Mouse (Mus musculus) liver, embryonic 12.5 days (tissue): ENCODE measurements around the gene Ier2. TPM values are rescaled to one million over a fixed set of nuclear protein-coding genes. Genes with fewer than 3 reads are reported as not detected.

ENCODE experiments used
- ATAC-seq: fragments of 200-750 bp; cut with Nextera tagmentation; 2 replicates; pipeline ENCODE4 v1.8.0; 2017; ENCODE audit warnings: moderate number of reproducible peaks, mild to moderate bottlenecking, moderate library complexity
- H3K27ac ChIP-seq: fragments of 300-500 bp; sonication (generic); 2 replicates; pipeline ENCODE4 v1.5.1; 2016; ENCODE audit warnings: mild to moderate bottlenecking
- H3K27me3 ChIP-seq: fragments of 300-500 bp; sonication (generic); replicated peaks from 2 replicates; pipeline ENCODE4 v1.6.1; 2016; ENCODE audit warnings: mild to moderate bottlenecking, moderate library complexity
- H3K36me3 ChIP-seq: fragments of 300-500 bp; sonication (generic); 2 replicates; pipeline ENCODE4 v1.6.1; 2016; ENCODE audit warnings: mild to moderate bottlenecking, moderate library complexity
- H3K4me1 ChIP-seq: fragments of 300-500 bp; sonication (generic); 2 replicates; pipeline ENCODE4 v1.6.1; 2016
- H3K4me2 ChIP-seq: fragments of 300-500 bp; sonication (generic); 2 replicates; pipeline ENCODE4 v1.6.1; 2016; ENCODE audit warnings: mild to moderate bottlenecking, moderate library complexity
- H3K4me3 ChIP-seq: fragments of 300-500 bp; sonication (generic); 2 replicates; pipeline ENCODE4 v1.5.1; 2016; ENCODE audit warnings: mild to moderate bottlenecking, moderate library complexity
- H3K9ac ChIP-seq: fragments of 300-500 bp; sonication (generic); 2 replicates; pipeline ENCODE4 v1.6.1; 2016; ENCODE audit warnings: mild to moderate bottlenecking, moderate library complexity
- H3K9me3 ChIP-seq: fragments of 300-500 bp; sonication (generic); replicated peaks from 2 replicates; pipeline ENCODE4 v1.6.1; 2016; ENCODE audit warnings: mild to moderate bottlenecking, moderate library complexity
- WGBS: fragments of 180-500 bp; shearing (Covaris S2); methylation state at CpG from one replicate; pipeline ENCODE4 v1.1.7; 2016; ENCODE audit not compliant: insufficient replicate concordance; 5-methylcytosine and 5-hydroxymethylcytosine counted together
- polyA plus RNA-seq: library from polyadenylated mRNA; unstranded; fragments of >200 nt; fragmentation: Nextera tagmentation; extraction: Ambion mirVana; gene quantifications from 2 replicates; pipeline ENCODE4 v1.2.1, GENCODE M21; 2016

Ier2 gene
- polyA plus RNA-seq, 1 experiment from 2014 or later = 36.4 TPM

GRCm38 (mm10) chr8:84657680-84658079 is 5.0 kb downstream of the Ier2 start:
- H3K9me3 ChIP-seq = no peaks in the 10 kb centered on the region
- H3K4me1 ChIP-seq = peaks cover 82% of the 10 kb centered on the region
- H3K36me3 ChIP-seq = no peaks in the 10 kb centered on the region
- ATAC-seq = no peak
- peaks cover 17% of the 10 kb centered on the region for H3K27me3 ChIP-seq
- peak overlapping the region; percentile 69; the same call in 1 of the 2 replicates for H3K9ac ChIP-seq
- no peak overlapping the region for H3K4me3 ChIP-seq
- peak overlapping the region; percentile 81 for H3K27ac ChIP-seq
- H3K4me2 ChIP-seq = peak overlapping the region; percentile 88
- WGBS = 69% methylated on average over 4 of the region's 4 CpGs

GRCm38 (mm10) chr8:84657203-84657602 is 5.4 kb downstream of the Ier2 start:
- Histone ChIP-seq H3K27me3 (peaks cover 17% of the 10 kb centered on the region), H3K4me1 (peaks cover 79% of the 10 kb centered on the region), H3K27ac (peak overlapping the region; percentile 81), H3K4me3 (peak overlapping the region; percentile 53), H3K36me3 (no peaks in the 10 kb centered on the region), H3K9me3 (no peaks in the 10 kb centered on the region), H3K4me2 (peak overlapping the region; percentile 88), H3K9ac (peak overlapping the region; percentile 69)
- ATAC-seq = no peak

- Histone ChIP-seq H3K4me2 (peak overlapping the region; percentile 88), H3K9ac (peak overlapping the region; percentile 69), H3K9me3 (no peaks in the 10 kb centered on the region), H3K36me3 (no peaks in the 10 kb centered on the region), H3K27me3 (peaks cover 17% of the 10 kb centered on the region), H3K4me3 (peak overlapping the region; percentile 53), H3K4me1 (peaks cover 75% of the 10 kb centered on the region), H3K27ac (peak overlapping the region; percentile 81)
- peak; percentile 72 for ATAC-seq
- WGBS = 2% methylated on average over 23 of the region's 23 CpGs
Observed at GRCm38 (mm10) chr8:84656641-84657126, 6.0 kb downstream of the Ier2 start.

GRCm38 (mm10) chr8:84656191-84656525 is 6.5 kb downstream of the Ier2 start:
- H3K4me3 ChIP-seq = peak overlapping the region; percentile 53
- H3K27ac ChIP-seq = peak overlapping the region; percentile 81
- peaks cover 17% of the 10 kb centered on the region for H3K27me3 ChIP-seq
- no peaks in the 10 kb centered on the region for H3K9me3 ChIP-seq
- peak overlapping the region; percentile 88 for H3K4me2 ChIP-seq
- WGBS = 5% methylated on average over 10 of the region's 10 CpGs
- H3K4me1 ChIP-seq = peaks cover 70% of the 10 kb centered on the region
- peak overlapping the region; percentile 69 for H3K9ac ChIP-seq
- no peaks in the 10 kb centered on the region for H3K36me3 ChIP-seq
- ATAC-seq = no peak

- Histone ChIP-seq H3K4me1 (peaks cover 64% of the 10 kb centered on the region), H3K9ac (peak overlapping the region; percentile 69), H3K9me3 (no peaks in the 10 kb centered on the region), H3K27me3 (peaks cover 17% of the 10 kb centered on the region), H3K27ac (peak overlapping the region; percentile 81), H3K4me2 (peak overlapping the region; percentile 88), H3K4me3 (peak overlapping the region; percentile 53), H3K36me3 (no peaks in the 10 kb centered on the region)
- peak; percentile 20; the same call in 1 of the 2 replicates for ATAC-seq
- WGBS = 7% methylated on average over 15 of the region's 15 CpGs
Observed at GRCm38 (mm10) chr8:84655336-84656190, 7.1 kb downstream of the Ier2 start.

GRCm38 (mm10) chr8:84654597-84654996 is 8.1 kb downstream of the Ier2 start:
- H3K9me3 ChIP-seq = no peaks in the 10 kb centered on the region
- H3K4me3 ChIP-seq = no peak overlapping the region
- H3K36me3 ChIP-seq = no peaks in the 10 kb centered on the region
- no peak overlapping the region for H3K27ac ChIP-seq
- ATAC-seq = no peak
- H3K4me2 ChIP-seq = no peak overlapping the region
- peaks cover 17% of the 10 kb centered on the region for H3K27me3 ChIP-seq
- H3K4me1 ChIP-seq = peaks cover 55% of the 10 kb centered on the region
- H3K9ac ChIP-seq = no peak overlapping the region
- WGBS = 43% methylated on average over 4 of the region's 4 CpGs

GRCm38 (mm10) chr8:84653092-84653631 is 9.5 kb downstream of the Ier2 start:
- no peaks in the 10 kb centered on the region for H3K9me3 ChIP-seq
- no peak overlapping the region for H3K4me2 ChIP-seq
- ATAC-seq = no peak
- H3K4me3 ChIP-seq = no peak overlapping the region
- H3K9ac ChIP-seq = no peak overlapping the region
- H3K36me3 ChIP-seq = no peaks in the 10 kb centered on the region
- peaks cover 17% of the 10 kb centered on the region for H3K27me3 ChIP-seq
- H3K4me1 ChIP-seq = peaks cover 44% of the 10 kb centered on the region
- 60% methylated on average over 9 of the region's 9 CpGs for WGBS
- H3K27ac ChIP-seq = no peak overlapping the region

- Histone ChIP-seq H3K4me2 (no peak overlapping the region), H3K9ac (no peak overlapping the region), H3K4me1 (peaks cover 28% of the 10 kb centered on the region), H3K27me3 (peaks cover 10% of the 10 kb centered on the region; the same call in 1 of the 2 replicates), H3K36me3 (no peaks in the 10 kb centered on the region), H3K4me3 (no peak overlapping the region), H3K9me3 (no peaks in the 10 kb centered on the region), H3K27ac (no peak overlapping the region)
- whole genome bisulfite sequencing = 64% methylated on average over 3 of the region's 3 CpGs
- no peak for ATAC-seq
Observed at GRCm38 (mm10) chr8:84650213-84650612, 12.4 kb downstream of the Ier2 start.

- H3K36me3 ChIP-seq = no peaks in the 10 kb centered on the region
- H3K4me3 ChIP-seq = peak overlapping the region; percentile 28
- H3K27ac ChIP-seq = peak overlapping the region; percentile 42
- ATAC-seq = peak; percentile 67
- H3K4me1 ChIP-seq = peaks cover 13% of the 10 kb centered on the region
- 5% methylated on average over 14 of the region's 14 CpGs for WGBS
- peak overlapping the region; percentile 30 for H3K9ac ChIP-seq
- H3K27me3 ChIP-seq = 0 out of 2 replicates have a peak, but pooled peaks cover 3% of the 10 kb centered on the region
- no peaks in the 10 kb centered on the region for H3K9me3 ChIP-seq
- H3K4me2 ChIP-seq = peak overlapping the region; percentile 55
Observed at GRCm38 (mm10) chr8:84647461-84647901, 15.2 kb downstream of the Ier2 start.

- WGBS = 48% methylated on average over 6 of the region's 6 CpGs
- H3K4me2 ChIP-seq = peak overlapping the region; percentile 55
- H3K9ac ChIP-seq = no peak overlapping the region
- H3K4me3 ChIP-seq = 0 out of 2 replicates have a peak overlapping the region, but pooled peaks have one; percentile 28
- 0 out of 2 replicates have a peak, but pooled peaks cover 3% of the 10 kb centered on the region for H3K27me3 ChIP-seq
- peaks cover 20% of the 10 kb centered on the region for H3K4me1 ChIP-seq
- H3K9me3 ChIP-seq = no peaks in the 10 kb centered on the region
- no peak overlapping the region for H3K27ac ChIP-seq
- H3K36me3 ChIP-seq = no peaks in the 10 kb centered on the region
- no peak for ATAC-seq
Observed at GRCm38 (mm10) chr8:84646800-84647199, 15.9 kb downstream of the Ier2 start.

GRCm38 (mm10) chr8:84643019-84643418 is 19.6 kb downstream of the Ier2 start:
- 59% methylated on average over 5 of the region's 5 CpGs for WGBS

More at GRCm38 (mm10) chr8:84643019-84643418, 19.6 kb downstream of the Ier2 start:
- Histone ChIP-seq H3K27me3 (peaks cover 9% of the 10 kb centered on the region; the same call in 1 of the 2 replicates), H3K36me3 (no peaks in the 10 kb centered on the region), H3K4me3 (no peak overlapping the region), H3K4me1 (peaks cover 42% of the 10 kb centered on the region), H3K27ac (no peak overlapping the region), H3K9me3 (no peaks in the 10 kb centered on the region), H3K4me2 (no peak overlapping the region), H3K9ac (no peak overlapping the region)
- no peak for ATAC-seq
